Comparison of ENCODE assay signal across 9 mouse cellular contexts in genomic region chr10:127076082-127076481, GRCm38 (mm10). TPM values are rescaled to one million over a fixed set of nuclear protein-coding genes. Genes with fewer than 3 reads are reported as not detected.
DNase-seq lines count a peak whose midpoint lies in the region; ATAC-seq and TF ChIP-seq lines count a peak whose summit lies in the region.
"Had no signal": no experiment of that assay in that cellular context is flagged by ENCODE, and none has a peak within 500 bp of the region (broad histone marks: within the 10 kb centered on the region; RNA-seq: fewer than 3 reads in every experiment).

No protein-coding gene starts in this region.

- DNase-seq in lung, postnatal 36 days = peak; percentile 57
- no peak for DNase-seq in lung, postnatal 0 days (ENCODE audit: low spot score)
- peak; percentile 85 for DNase-seq in T-cell, adult 2 months (ENCODE audit: low spot score)
- peak; percentile 90 for DNase-seq in induced T-regulatory cell, adult 2 months (ENCODE audit: low read depth)
- peak; percentile 83 for DNase-seq in splenic B cell, adult 2 months (ENCODE audit: low read depth, low spot score)
- no peak for DNase-seq in layer of hippocampus, adult 8-10 months (ENCODE audit: low spot score in 2 of 2)
- no peak for DNase-seq in c-Kit-positive CD71-positive TER-119-positive erythroid progenitor cells, embryonic 14.5 days (ENCODE audit: low spot score)
- DNase-seq: left cerebral cortex, postnatal 4 days had no signal

- TF ChIP-seq EP300 in lung, postnatal 0 days (IDR thresholded peaks at IDR 0.05) = no peak

- no peak for ATAC-seq in lung, postnatal 0 days
- ATAC-seq: forebrain, embryonic 16.5 days had no signal

- no peaks in the 10 kb centered on the region for H3K36me3 ChIP-seq in lung, postnatal 0 days (ENCODE audit: insufficient read depth, low read length)
- peaks cover 11% of the 10 kb centered on the region; the same call in 1 of the 2 replicates for H3K36me3 ChIP-seq in splenic B cell, adult 2 months (ENCODE audit: control insufficient read depth, insufficient read depth, low read length, poor library complexity, severe bottlenecking)

- peaks cover 37% of the 10 kb centered on the region for H3K27me3 ChIP-seq in lung, postnatal 0 days (replicated peaks; ENCODE audit: insufficient read depth, low read length)
- H3K27me3 ChIP-seq in splenic B cell, adult 2 months (ENCODE audit: control insufficient read depth, insufficient read depth, low read length, poor library complexity, severe bottlenecking) = no peaks in the 10 kb centered on the region

- WGBS in lung, postnatal 0 days = 27% methylated on average over 4 of the region's 4 CpGs

- H3K4me2 ChIP-seq in lung, postnatal 0 days (replicated peaks; ENCODE audit: low read depth, low read length) = no peak overlapping the region

- H3K9me3 ChIP-seq in lung, postnatal 0 days (ENCODE audit: low read length) = no peaks in the 10 kb centered on the region

- no peak overlapping the region for H3K4me3 ChIP-seq in lung, postnatal 0 days (ENCODE audit: low read depth, low read length)

- TF ChIP-seq CTCF in lung, postnatal 0 days (IDR thresholded peaks at IDR 0.05) = no peak

- H3K27ac ChIP-seq in lung, postnatal 0 days (ENCODE audit: low read length) = no peak overlapping the region

- peaks cover 10% of the 10 kb centered on the region for H3K4me1 ChIP-seq in lung, postnatal 0 days (ENCODE audit: insufficient read depth, low read depth, low read length)

- H3K9ac ChIP-seq in lung, postnatal 0 days (replicated peaks; ENCODE audit: low read depth) = no peak overlapping the region

RNA-seq across cellular contexts. Expression of gene Agap2, which starts 1.0 kb away (rescaled TPM):
- 0.04 and 0.32 TPM in 2 replicates for polyA plus RNA-seq in lung, postnatal 0 days (2015; fragmentation: Nextera tagmentation; extraction: Ambion mirVana)
- total RNA-seq in layer of hippocampus, adult 8-10 months (2022) = 100 to 1,000 TPM; 657 to 727 (median 692) TPM

RNA-seq across cellular contexts. Expression of gene Tspan31, which starts 6.0 kb away (rescaled TPM):
- polyA plus RNA-seq in lung, postnatal 0 days (2015; fragmentation: Nextera tagmentation; extraction: Ambion mirVana) = 99.5 and 110 TPM in 2 replicates
- total RNA-seq in layer of hippocampus, adult 8-10 months (2022) = 10 to 100 TPM; 62.9 to 68.4 (median 66.1) TPM

RNA-seq across cellular contexts. Expression of gene Cdk4, which starts 12.7 kb away (rescaled TPM):
- 358 and 362 TPM in 2 replicates for polyA plus RNA-seq in lung, postnatal 0 days (2015; fragmentation: Nextera tagmentation; extraction: Ambion mirVana)
- 10 to 100 TPM; 84.1 to 95.2 (median 91.1) TPM for total RNA-seq in layer of hippocampus, adult 8-10 months (2022)

RNA-seq across cellular contexts. Expression of gene March9, which starts 16.1 kb away (rescaled TPM):
- 0.63 and 0.86 TPM in 2 replicates for polyA plus RNA-seq in lung, postnatal 0 days (2015; fragmentation: Nextera tagmentation; extraction: Ambion mirVana)
- total RNA-seq in layer of hippocampus, adult 8-10 months (2022) = 10 to 100 TPM; 14.8 to 21.9 (median 20.4) TPM

RNA-seq across cellular contexts. Expression of gene Cyp27b1, which starts 28.0 kb away (rescaled TPM):
- 0.13 TPM in 1 of 2 replicates, not detected in the other for polyA plus RNA-seq in lung, postnatal 0 days (2015; fragmentation: Nextera tagmentation; extraction: Ambion mirVana)
- total RNA-seq in layer of hippocampus, adult 8-10 months (2022) = 1 to 10 TPM in 1 of 4 experiments, under 1 TPM in 3; 0.14 to 1.1 (median 0.48) TPM

Comparison
In these comparisons a context has a peak if more than half of its experiments do, and no peak if none do; other contexts are left out.
1. DNase-seq: peak in lung, postnatal 36 days (single experiment), T-cell, adult 2 months (single experiment), induced T-regulatory cell, adult 2 months (single experiment) and splenic B cell, adult 2 months (single experiment); none in lung, postnatal 0 days (single experiment), layer of hippocampus, adult 8-10 months (0 of 2) and c-Kit-positive CD71-positive TER-119-positive erythroid progenitor cells, embryonic 14.5 days (single experiment).